Mouse (Mus musculus): ENCODE results near the gene Dbt. TPM values are rescaled to one million over a fixed set of nuclear protein-coding genes. Genes with fewer than 3 reads are reported as not detected.
"Not testable (repeated sequence)": the region's sequence is repeated elsewhere in the genome, so short reads cannot be mapped to it uniquely, and the experiment has no call there.

Dbt gene
- polyA plus RNA-seq, 1 experiment from 2014 or later: 6.2 TPM

DNA sequence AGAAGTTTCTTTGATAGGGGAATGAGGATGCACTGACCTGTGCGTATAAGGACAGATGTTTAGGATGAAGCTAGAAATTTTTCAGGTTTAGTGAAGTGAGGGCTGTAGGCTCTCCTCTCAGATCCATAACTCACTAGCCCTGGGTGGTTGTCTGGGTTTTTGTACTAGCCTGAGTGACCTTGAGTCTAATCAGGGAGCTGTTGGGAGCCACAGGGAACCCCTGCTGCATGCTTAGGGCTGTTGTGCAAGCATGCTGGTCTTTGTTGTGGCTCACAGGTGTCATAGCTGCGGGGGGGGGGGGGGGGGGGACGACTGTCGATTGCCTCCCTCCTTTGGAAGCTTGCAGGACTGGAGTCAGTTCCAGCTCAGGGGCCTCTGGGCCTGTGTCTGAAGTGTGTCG lies 16.9 kb downstream of the Dbt start:
- 74% methylated on average over 5 of the region's 5 CpGs for WGBS
- Histone ChIP-seq H3K27ac (ENCODE audit: low read depth, low read length) (no peak overlapping the region), H3K4me3 (ENCODE audit: low read depth, low read length) (no peak overlapping the region), H3K9ac (ENCODE audit: low read length) (no peak overlapping the region), H3K9me3 (replicated peaks; ENCODE audit: control insufficient read depth, low read length) (no peaks in the 10 kb centered on the region), H3K36me3 (ENCODE audit: control insufficient read depth, insufficient read depth, low read length) (peaks cover 16% of the 10 kb centered on the region), H3K4me2 (ENCODE audit: low read length) (no peak overlapping the region), H3K4me1 (ENCODE audit: control insufficient read depth, insufficient read depth, low read length) (no peaks in the 10 kb centered on the region), H3K27me3 (replicated peaks; ENCODE audit: control insufficient read depth, insufficient read depth, low read length) (no peaks in the 10 kb centered on the region)
- DNase-seq (ENCODE audit: low spot score) (no peak), ATAC-seq (no peak)

DNA sequence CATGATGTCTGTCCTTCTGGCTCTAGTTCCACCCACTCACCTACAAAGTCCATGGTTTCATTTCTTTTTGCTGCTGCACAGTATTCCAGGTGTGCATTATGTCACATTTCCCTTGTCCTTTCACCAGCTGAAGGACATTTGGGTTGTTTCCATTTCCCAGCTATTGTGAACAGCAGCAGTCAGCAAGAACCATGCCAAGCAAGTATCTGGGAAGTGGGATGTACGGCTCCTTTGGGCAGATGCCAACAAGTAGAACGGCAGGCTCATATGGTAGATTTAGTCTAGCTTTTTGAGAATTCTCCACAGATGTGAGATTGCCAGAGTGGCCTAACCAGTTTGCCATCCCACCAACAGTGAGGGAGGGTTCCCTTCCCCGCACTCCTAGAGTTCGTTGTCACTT lies 18.0 kb downstream of the Dbt start:
- no peak overlapping the region for H3K9ac ChIP-seq (ENCODE audit: low read length)
- peaks cover 26% of the 10 kb centered on the region for H3K36me3 ChIP-seq (ENCODE audit: control insufficient read depth, insufficient read depth, low read length)
- H3K27me3 ChIP-seq (replicated peaks; ENCODE audit: control insufficient read depth, insufficient read depth, low read length): no peaks in the 10 kb centered on the region
- H3K4me1 ChIP-seq (ENCODE audit: control insufficient read depth, insufficient read depth, low read length): no peaks in the 10 kb centered on the region
- H3K4me2 ChIP-seq (ENCODE audit: low read length): no peak overlapping the region
- 69% methylated on average over 4 of the region's 4 CpGs for WGBS
- H3K27ac ChIP-seq (ENCODE audit: low read depth, low read length): no peak overlapping the region
- peak; percentile 11 for DNase-seq (ENCODE audit: low spot score)
- no peaks in the 10 kb centered on the region for H3K9me3 ChIP-seq (replicated peaks; ENCODE audit: control insufficient read depth, low read length)
- no peak overlapping the region for H3K4me3 ChIP-seq (ENCODE audit: low read depth, low read length)
- ATAC-seq: no peak

DNA sequence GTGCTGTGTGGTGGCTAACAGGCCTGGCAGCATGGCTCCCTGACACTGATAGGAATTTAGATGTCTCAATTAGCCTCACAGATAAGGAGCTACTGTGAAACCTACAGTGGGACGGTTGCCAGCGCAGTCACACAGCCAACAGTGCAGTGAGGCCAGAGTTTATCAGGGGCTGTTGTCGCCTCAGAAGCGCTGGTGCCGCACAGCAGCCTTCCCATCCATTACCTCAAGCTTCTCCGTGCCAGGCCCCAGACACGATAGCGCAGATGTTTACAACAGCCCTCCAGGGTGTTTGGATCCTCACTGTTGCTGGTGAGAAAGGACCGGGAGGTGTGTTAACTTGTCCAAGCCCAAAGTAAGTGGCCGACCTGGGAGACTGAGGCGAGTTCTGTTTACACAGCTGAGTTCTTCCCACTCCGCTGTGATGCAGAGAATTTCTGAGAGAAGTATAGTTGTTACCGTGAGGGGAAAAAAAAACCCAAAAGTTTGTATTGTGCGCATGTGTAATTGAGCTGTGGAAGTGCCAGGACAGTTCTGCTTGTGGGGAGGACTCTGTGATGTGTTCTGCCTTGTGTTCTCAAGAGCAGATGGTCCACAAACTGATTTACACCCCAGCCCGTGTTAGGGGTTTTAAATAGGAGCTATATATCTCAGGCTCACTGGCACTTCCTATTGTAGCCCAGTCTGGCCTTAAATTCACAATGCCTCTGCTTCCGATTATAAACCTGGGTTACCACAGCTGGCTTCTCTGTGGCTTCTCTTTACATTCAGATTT lies 23.7 kb downstream of the Dbt start:
- ATAC-seq (no peak), DNase-seq (ENCODE audit: low spot score) (no peak)
- WGBS: 80% methylated on average over 16 of the region's 16 CpGs
- Histone ChIP-seq H3K4me1 (ENCODE audit: control insufficient read depth, insufficient read depth, low read length) (no peaks in the 10 kb centered on the region), H3K27ac (ENCODE audit: low read depth, low read length) (no peak overlapping the region), H3K9me3 (replicated peaks; ENCODE audit: control insufficient read depth, low read length) (no peaks in the 10 kb centered on the region), H3K27me3 (replicated peaks; ENCODE audit: control insufficient read depth, insufficient read depth, low read length) (no peaks in the 10 kb centered on the region), H3K36me3 (ENCODE audit: control insufficient read depth, insufficient read depth, low read length) (peaks cover 70% of the 10 kb centered on the region), H3K4me3 (ENCODE audit: low read depth, low read length) (no peak overlapping the region), H3K9ac (ENCODE audit: low read length) (no peak overlapping the region), H3K4me2 (ENCODE audit: low read length) (no peak overlapping the region)

DNA sequence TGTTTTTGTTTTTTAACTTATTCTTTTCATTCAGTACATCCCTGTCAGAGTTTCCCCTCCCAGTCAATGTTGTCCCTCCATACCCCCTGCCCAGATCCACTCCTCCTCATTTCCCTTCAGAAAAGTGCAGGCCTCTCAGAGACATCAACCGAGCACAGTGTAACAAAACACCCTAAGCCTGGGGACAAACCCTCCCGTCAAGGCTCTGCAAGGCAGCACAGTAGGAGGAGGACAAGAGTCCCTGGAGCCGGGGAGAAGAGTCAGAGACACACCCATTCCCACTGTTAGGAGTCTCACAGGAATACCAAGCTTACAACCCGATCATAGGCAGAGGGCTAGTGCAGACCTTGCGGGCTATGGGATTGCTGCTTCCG lies 24.3 kb downstream of the Dbt start:
- no peak for DNase-seq (ENCODE audit: low spot score)
- 53% methylated on average over 6 of the region's 6 CpGs for WGBS
- peaks cover 71% of the 10 kb centered on the region for H3K36me3 ChIP-seq (ENCODE audit: control insufficient read depth, insufficient read depth, low read length)
- no peak overlapping the region for H3K9ac ChIP-seq (ENCODE audit: low read length)
- H3K4me1 ChIP-seq (ENCODE audit: control insufficient read depth, insufficient read depth, low read length): no peaks in the 10 kb centered on the region
- H3K27me3 ChIP-seq (replicated peaks; ENCODE audit: control insufficient read depth, insufficient read depth, low read length): no peaks in the 10 kb centered on the region
- no peak overlapping the region for H3K4me2 ChIP-seq (ENCODE audit: low read length)
- no peaks in the 10 kb centered on the region for H3K9me3 ChIP-seq (replicated peaks; ENCODE audit: control insufficient read depth, low read length)
- no peak for ATAC-seq
- H3K27ac ChIP-seq (ENCODE audit: low read depth, low read length): no peak overlapping the region
- H3K4me3 ChIP-seq (ENCODE audit: low read depth, low read length): no peak overlapping the region

DNA sequence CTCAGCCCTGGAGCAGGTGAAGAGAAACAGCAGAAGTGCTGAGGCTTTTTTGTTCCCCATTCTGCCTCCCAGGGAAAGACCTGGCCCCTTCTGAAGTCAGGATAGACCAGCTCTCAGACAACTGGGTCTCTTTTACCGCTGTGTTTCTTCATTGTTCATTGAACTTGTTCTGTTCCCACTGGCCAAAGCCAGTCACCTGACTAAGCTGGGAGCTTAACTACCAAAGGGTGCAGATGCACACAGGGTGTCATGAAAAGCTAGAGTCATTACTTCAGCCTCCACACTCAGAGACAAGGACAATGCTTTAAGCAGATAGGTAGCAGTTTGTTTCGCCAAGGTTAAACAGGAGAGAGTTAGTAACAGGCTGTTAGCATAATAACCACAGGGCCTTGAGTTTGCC lies 29.2 kb downstream of the Dbt start:
- H3K36me3 ChIP-seq (ENCODE audit: control insufficient read depth, insufficient read depth, low read length): peaks cover 63% of the 10 kb centered on the region

DNA sequence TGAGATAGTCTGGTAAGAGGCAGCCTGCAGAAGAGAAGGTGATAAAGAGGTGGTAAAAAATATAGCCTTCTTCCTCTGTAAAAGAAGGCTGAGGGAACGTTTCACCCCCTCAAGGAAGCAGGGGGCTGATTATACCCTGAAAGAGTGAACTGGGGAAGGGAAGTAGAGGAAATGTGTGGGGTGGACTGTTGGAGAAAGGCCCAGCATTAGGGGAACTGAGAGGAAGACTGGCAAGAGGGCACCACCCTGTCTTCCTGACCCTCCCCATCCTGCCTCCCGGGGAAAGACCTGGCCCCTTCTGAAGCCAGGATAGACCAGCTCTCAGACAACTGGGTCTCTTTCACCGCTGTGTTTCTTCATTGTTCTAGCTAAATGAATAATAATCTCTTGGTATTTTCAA lies 29.7 kb downstream of the Dbt start:
- H3K36me3 ChIP-seq (ENCODE audit: control insufficient read depth, insufficient read depth, low read length): peaks cover 63% of the 10 kb centered on the region
- H3K9me3 ChIP-seq (replicated peaks; ENCODE audit: control insufficient read depth, low read length): no peaks in the 10 kb centered on the region
- H3K27me3 ChIP-seq (replicated peaks; ENCODE audit: control insufficient read depth, insufficient read depth, low read length): no peaks in the 10 kb centered on the region
- ATAC-seq: no peak
- no peaks in the 10 kb centered on the region for H3K4me1 ChIP-seq (ENCODE audit: control insufficient read depth, insufficient read depth, low read length)
- H3K9ac ChIP-seq (ENCODE audit: low read length): no peak overlapping the region
- WGBS: 85% methylated on average over 3 of the region's 3 CpGs
- H3K27ac ChIP-seq (ENCODE audit: low read depth, low read length): no peak overlapping the region
- no peak for DNase-seq (ENCODE audit: low spot score)
- H3K4me3 ChIP-seq (ENCODE audit: low read depth, low read length): no peak overlapping the region
- H3K4me2 ChIP-seq (ENCODE audit: low read length): no peak overlapping the region

More for the DNA sequence above, 29.2 kb downstream of the Dbt start:
- Histone ChIP-seq H3K4me2 (ENCODE audit: low read length) (no peak overlapping the region), H3K27ac (ENCODE audit: low read depth, low read length) (no peak overlapping the region), H3K4me1 (ENCODE audit: control insufficient read depth, insufficient read depth, low read length) (no peaks in the 10 kb centered on the region), H3K27me3 (replicated peaks; ENCODE audit: control insufficient read depth, insufficient read depth, low read length) (no peaks in the 10 kb centered on the region), H3K4me3 (ENCODE audit: low read depth, low read length) (no peak overlapping the region), H3K9ac (ENCODE audit: low read length) (no peak overlapping the region), H3K9me3 (replicated peaks; ENCODE audit: control insufficient read depth, low read length) (no peaks in the 10 kb centered on the region)
- WGBS: 87% methylated on average over 2 of the region's 2 CpGs
- DNase-seq (ENCODE audit: low spot score) (no peak), ATAC-seq (no peak)

DNA sequence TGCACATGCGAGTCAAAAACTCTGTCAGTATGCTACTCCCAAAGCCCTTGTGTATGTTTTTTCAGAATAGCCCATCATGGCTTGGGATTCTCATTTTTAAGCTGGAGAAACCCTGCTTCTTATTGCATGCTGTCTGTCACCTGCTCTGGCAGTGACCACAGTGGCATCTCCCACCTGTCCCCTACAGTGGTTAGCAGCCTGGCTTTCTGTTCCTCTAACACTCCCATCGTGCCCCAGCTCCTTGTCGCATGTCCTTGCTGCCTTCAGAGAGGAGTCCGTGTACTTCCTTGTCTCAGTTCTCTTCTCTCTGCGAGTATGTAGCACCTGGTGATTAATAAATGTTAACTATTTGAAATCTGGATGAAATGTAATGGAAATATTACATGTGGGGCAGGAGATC lies 34.6 kb downstream of the Dbt start:
- Histone ChIP-seq H3K4me1 (ENCODE audit: control insufficient read depth, insufficient read depth, low read length) (no peaks in the 10 kb centered on the region), H3K9ac (ENCODE audit: low read length) (no peak overlapping the region), H3K9me3 (replicated peaks; ENCODE audit: control insufficient read depth, low read length) (no peaks in the 10 kb centered on the region), H3K27ac (ENCODE audit: low read depth, low read length) (no peak overlapping the region), H3K4me2 (ENCODE audit: low read length) (no peak overlapping the region), H3K36me3 (ENCODE audit: control insufficient read depth, insufficient read depth, low read length) (peaks cover 49% of the 10 kb centered on the region), H3K27me3 (replicated peaks; ENCODE audit: control insufficient read depth, insufficient read depth, low read length) (no peaks in the 10 kb centered on the region), H3K4me3 (ENCODE audit: low read depth, low read length) (no peak overlapping the region)
- ATAC-seq: no peak
- WGBS: 89% methylated on average over 5 of the region's 5 CpGs
- DNase-seq (ENCODE audit: low spot score): no peak

DNA sequence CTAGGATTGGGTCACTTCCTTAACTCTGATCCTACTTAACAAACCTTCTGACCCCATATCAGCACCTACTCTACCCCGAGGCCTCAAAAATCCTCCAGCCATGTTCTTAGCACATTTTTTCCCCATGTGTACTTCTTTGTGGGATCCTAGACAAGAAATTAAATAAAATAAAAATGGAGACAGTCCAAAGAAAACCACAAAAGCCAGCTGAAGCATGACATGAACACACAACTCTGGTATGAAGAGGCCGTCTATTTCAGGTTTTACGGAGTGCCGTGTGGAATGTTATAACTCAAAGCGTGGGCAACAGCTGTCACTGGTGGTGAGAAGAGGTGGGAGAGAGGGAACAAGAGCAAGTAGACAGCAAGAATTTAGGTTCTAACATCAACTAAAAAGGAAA lies 38.5 kb downstream of the Dbt start:
- Histone ChIP-seq H3K27me3 (replicated peaks; ENCODE audit: control insufficient read depth, insufficient read depth, low read length) (no peaks in the 10 kb centered on the region), H3K4me2 (ENCODE audit: low read length) (no peak overlapping the region), H3K27ac (ENCODE audit: low read depth, low read length) (no peak overlapping the region), H3K4me3 (ENCODE audit: low read depth, low read length) (no peak overlapping the region), H3K9ac (ENCODE audit: low read length) (no peak overlapping the region), H3K4me1 (ENCODE audit: control insufficient read depth, insufficient read depth, low read length) (no peaks in the 10 kb centered on the region), H3K36me3 (ENCODE audit: control insufficient read depth, insufficient read depth, low read length) (peaks cover 27% of the 10 kb centered on the region), H3K9me3 (replicated peaks; ENCODE audit: control insufficient read depth, low read length) (no peaks in the 10 kb centered on the region)
- 97% methylated on average over 5 of the region's 5 CpGs for whole genome bisulfite sequencing
- DNase-seq (ENCODE audit: low spot score) (no peak), ATAC-seq (no peak)

DNA sequence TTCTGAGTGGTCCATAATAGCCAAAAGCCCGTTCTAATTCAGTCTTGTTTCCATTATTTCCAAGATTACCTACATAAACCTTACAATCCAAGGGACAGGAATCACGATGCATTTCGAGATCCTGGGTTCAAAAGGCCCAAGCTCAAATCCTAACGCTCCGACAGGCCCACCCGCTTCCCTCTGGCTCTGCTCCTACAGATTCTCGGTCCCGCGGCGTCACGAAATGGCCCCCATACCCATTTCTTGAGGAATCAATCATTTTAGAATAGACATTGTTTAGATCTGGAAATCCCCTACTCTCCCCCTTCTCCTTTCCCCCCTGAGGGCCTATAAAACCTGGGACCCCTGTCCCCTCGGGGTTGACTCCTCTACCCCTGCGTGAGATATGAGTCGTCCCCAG lies 48.4 kb downstream of the Dbt start:
- 96% methylated on average over 13 of the region's 14 CpGs for WGBS
- ATAC-seq; H3K27me3 ChIP-seq (replicated peaks; ENCODE audit: control insufficient read depth, insufficient read depth, low read length); H3K4me2 ChIP-seq (ENCODE audit: low read length); H3K9ac ChIP-seq (ENCODE audit: low read length); DNase-seq (ENCODE audit: low spot score); H3K27ac ChIP-seq (ENCODE audit: low read depth, low read length); H3K4me1 ChIP-seq (ENCODE audit: control insufficient read depth, insufficient read depth, low read length); H3K4me3 ChIP-seq (ENCODE audit: low read depth, low read length); H3K9me3 ChIP-seq (replicated peaks; ENCODE audit: control insufficient read depth, low read length); H3K36me3 ChIP-seq (ENCODE audit: control insufficient read depth, insufficient read depth, low read length): not testable (repeated sequence)

All from forebrain, embryonic 14.5 days (tissue).